Mouse (Mus musculus): ENCODE measurements around the gene Pdk4. TPM values are rescaled to one million over a fixed set of nuclear protein-coding genes. Genes with fewer than 3 reads are reported as not detected.

Gene Pdk4
- polyA plus RNA-seq, 1 experiment from 2014 or later, result 1.4 TPM

DNA sequence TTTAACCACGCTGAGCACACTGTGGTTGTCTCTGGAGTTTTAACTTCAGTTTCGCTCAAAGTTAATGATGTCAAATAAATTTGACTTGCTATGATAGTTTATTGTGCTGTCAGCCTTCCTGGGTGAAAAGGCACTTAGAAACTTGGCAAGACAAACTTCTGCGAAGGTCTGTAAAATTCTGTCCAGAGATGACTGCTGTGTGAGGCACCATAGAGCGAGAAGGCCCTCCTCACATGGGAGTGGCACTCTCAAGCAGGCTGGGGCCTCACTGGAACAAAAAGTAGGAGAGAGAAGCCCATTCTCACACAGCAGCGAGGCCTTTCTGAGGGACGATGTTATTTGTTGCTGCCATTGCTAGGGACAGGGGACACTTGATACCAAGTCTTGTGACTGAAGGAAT is 54.9 kb downstream of the Pdk4 start:
- Histone ChIP-seq H3K27me3 (ENCODE audit: control insufficient read depth, insufficient read depth, low read length) (no peaks in the 10 kb centered on the region), H3K27ac (ENCODE audit: low read depth, low read length) (no peak overlapping the region), H3K9me3 (ENCODE audit: control insufficient read depth, low read length) (no peaks in the 10 kb centered on the region), H3K4me3 (ENCODE audit: low read depth, low read length) (no peak overlapping the region), H3K9ac (ENCODE audit: low read length) (no peak overlapping the region), H3K36me3 (ENCODE audit: control insufficient read depth, insufficient read depth, low read length) (no peaks in the 10 kb centered on the region), H3K4me2 (ENCODE audit: low read depth, low read length, severe bottlenecking) (no peak overlapping the region), H3K4me1 (replicated peaks; ENCODE audit: control insufficient read depth, insufficient read depth, low read length) (no peaks in the 10 kb centered on the region; the same call in 1 of the 2 replicates)
- no peak for ATAC-seq (replicated peaks; ENCODE audit: low FRiP score)
- WGBS, result 89% methylated on average over 6 of the region's 6 CpGs
- no peak for DNase-seq (ENCODE audit: low spot score)

DNA sequence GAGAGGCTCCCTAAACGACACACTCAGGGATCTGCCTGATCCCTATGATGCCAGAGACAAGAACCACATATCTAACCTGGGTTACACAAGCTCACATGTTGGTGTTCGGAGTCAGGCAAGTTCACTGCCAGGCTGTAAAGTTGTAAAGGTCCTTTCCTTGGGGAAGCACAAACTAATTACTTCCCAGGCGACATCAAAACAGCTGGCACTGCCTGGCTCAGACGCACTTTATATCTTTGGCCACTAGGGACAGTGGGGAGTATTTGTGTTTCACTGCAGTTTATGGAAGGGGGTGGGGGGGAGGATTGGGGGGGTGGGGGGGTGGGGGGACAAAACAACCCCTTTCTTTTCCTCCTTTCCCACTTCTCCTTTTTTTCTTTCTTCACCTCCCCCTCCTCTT is 58.4 kb downstream of the Pdk4 start:
- no peak overlapping the region for H3K27ac ChIP-seq (ENCODE audit: low read depth, low read length)
- 38% methylated on average over 4 of the region's 4 CpGs for WGBS

DNA sequence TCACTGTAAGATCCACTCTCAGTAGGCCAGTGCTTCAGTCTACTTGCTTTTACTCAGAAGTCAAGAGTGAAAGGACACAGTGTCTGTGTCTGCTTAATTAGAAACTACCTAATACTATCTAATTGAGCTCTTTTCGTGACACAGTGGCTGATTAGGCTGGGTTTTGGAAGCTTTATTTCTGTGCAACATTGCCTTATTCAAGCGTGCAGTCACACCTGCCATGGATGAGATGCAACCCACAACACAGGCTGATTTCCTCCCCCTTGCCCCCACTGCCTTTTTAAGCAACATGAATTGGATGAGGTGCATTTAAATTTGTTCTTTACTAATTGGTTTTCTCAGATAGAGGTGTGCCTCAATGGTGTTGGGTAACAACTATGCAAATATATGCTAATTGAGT is 62.2 kb downstream of the Pdk4 start:
- Histone ChIP-seq H3K4me3 (ENCODE audit: low read depth, low read length) (no peak overlapping the region), H3K27me3 (ENCODE audit: control insufficient read depth, insufficient read depth, low read length) (peaks cover 2% of the 10 kb centered on the region; the same call in 1 of the 2 replicates), H3K4me1 (replicated peaks; ENCODE audit: control insufficient read depth, insufficient read depth, low read length) (no peaks in the 10 kb centered on the region), H3K9me3 (ENCODE audit: control insufficient read depth, low read length) (no peaks in the 10 kb centered on the region), H3K9ac (ENCODE audit: low read length) (no peak overlapping the region), H3K27ac (ENCODE audit: low read depth, low read length) (no peak overlapping the region), H3K36me3 (ENCODE audit: control insufficient read depth, insufficient read depth, low read length) (no peaks in the 10 kb centered on the region), H3K4me2 (ENCODE audit: low read depth, low read length, severe bottlenecking) (no peak overlapping the region)
- DNase-seq (ENCODE audit: low spot score) (no peak), ATAC-seq (replicated peaks; ENCODE audit: low FRiP score) (peak; percentile 53; the same call in 1 of the 2 replicates)
- 47% methylated on average over 2 of the region's 2 CpGs for WGBS

More for the DNA sequence above, 58.4 kb downstream of the Pdk4 start:
- H3K27me3 ChIP-seq (ENCODE audit: control insufficient read depth, insufficient read depth, low read length), result peaks cover 2% of the 10 kb centered on the region; the same call in 1 of the 2 replicates
- DNase-seq (ENCODE audit: low spot score) (no peak), ATAC-seq (replicated peaks; ENCODE audit: low FRiP score) (no peak)
- H3K4me3 ChIP-seq (ENCODE audit: low read depth, low read length), result no peak overlapping the region
- no peaks in the 10 kb centered on the region for H3K36me3 ChIP-seq (ENCODE audit: control insufficient read depth, insufficient read depth, low read length)
- no peak overlapping the region for H3K4me2 ChIP-seq (ENCODE audit: low read depth, low read length, severe bottlenecking)
- no peaks in the 10 kb centered on the region for H3K9me3 ChIP-seq (ENCODE audit: control insufficient read depth, low read length)
- H3K9ac ChIP-seq (ENCODE audit: low read length), result no peak overlapping the region
- H3K4me1 ChIP-seq (replicated peaks; ENCODE audit: control insufficient read depth, insufficient read depth, low read length), result no peaks in the 10 kb centered on the region; the same call in 1 of the 2 replicates

Other genes starting within 250 kb of the Pdk4 start
- gene Pon3, start 240.0 kb downstream of the Pdk4 start, polyA plus RNA-seq (2014; fragmentation: Nextera tagmentation; extraction: Ambion mirVana), result 4.5 and 4.8 TPM in 2 replicates
- 43.9 and 45.0 TPM in 2 replicates for gene Pon2, start 197.9 kb downstream of the Pdk4 start, polyA plus RNA-seq (2014; fragmentation: Nextera tagmentation; extraction: Ambion mirVana)
- 33.4 and 34.1 TPM in 2 replicates for gene Asb4, start 112.9 kb downstream of the Pdk4 start, polyA plus RNA-seq (2014; fragmentation: Nextera tagmentation; extraction: Ambion mirVana)
- gene Dync1i1, start 229.3 kb upstream of the Pdk4 start, polyA plus RNA-seq (2014; fragmentation: Nextera tagmentation; extraction: Ambion mirVana), result 1.6 and 2.0 TPM in 2 replicates